Mouse (Mus musculus) gonadal fat pad, adult 2 months (tissue): Measurements from ENCODE around the gene Mlf2. TPM values are rescaled to one million over a fixed set of nuclear protein-coding genes. Genes with fewer than 3 reads are reported as not detected.
"Not testable (repeated sequence)": the region's sequence is repeated elsewhere in the genome, so short reads cannot be mapped to it uniquely, and the experiment has no call there.

Experiments used
- DNase-seq: peaks from one replicate; pipeline ENCODE4 v3.0.0-alpha.2; 2012; ENCODE audit warnings: low read depth
- polyA plus RNA-seq: library from polyadenylated mRNA; depleted of rRNA; stranded (reverse); fragments of >200 nt; gene quantifications from 2 replicates; pipeline ENCODE4 v1.2.3, GENCODE M21; 2012; rRNA removed

Mlf2 gene
- polyA plus RNA-seq = 363 and 367 TPM in 2 replicates

DNA sequence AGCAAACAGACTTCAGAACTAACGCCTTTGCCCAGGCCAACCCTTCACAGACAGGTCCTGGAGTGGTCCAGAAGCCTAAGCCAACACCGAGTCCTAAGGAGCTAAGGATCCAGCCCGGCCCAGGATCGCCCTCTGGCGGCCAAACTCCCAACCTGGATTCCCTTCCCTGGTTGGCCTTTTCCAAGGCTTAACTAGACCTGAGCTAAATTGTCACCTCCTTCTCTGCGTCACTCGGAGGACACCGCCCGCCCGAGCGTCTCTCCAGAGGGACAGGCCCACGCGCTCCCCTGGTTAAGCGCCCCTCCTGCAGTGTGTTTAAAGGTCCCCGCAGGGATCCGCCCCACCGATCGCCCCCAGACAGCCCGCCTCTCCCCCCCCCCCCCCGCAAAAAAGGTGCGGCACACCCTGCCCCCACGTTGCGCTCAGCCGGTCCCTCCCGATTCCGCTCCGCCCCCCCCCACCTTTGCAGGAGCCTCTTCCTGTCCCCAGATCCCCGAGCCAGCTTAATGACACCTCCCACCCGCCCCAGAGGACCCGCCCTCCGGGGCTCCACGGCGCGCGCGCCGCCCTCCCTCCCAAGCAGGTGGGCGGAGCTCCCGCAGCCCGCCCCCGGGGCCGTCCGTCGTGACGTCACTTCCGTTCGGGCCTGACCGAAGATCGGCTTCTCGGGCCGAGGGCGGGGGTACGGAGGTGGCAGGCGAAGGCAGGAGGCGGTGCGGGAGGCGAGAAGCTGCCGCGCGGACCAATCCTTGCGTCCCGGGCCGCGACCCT, at the start of gene Mlf2:
TSS of gene Mlf2 (plus strand) at position 633 of the 771 bp plus-strand sequence.
- DNase-seq = peak; percentile 89

DNA sequence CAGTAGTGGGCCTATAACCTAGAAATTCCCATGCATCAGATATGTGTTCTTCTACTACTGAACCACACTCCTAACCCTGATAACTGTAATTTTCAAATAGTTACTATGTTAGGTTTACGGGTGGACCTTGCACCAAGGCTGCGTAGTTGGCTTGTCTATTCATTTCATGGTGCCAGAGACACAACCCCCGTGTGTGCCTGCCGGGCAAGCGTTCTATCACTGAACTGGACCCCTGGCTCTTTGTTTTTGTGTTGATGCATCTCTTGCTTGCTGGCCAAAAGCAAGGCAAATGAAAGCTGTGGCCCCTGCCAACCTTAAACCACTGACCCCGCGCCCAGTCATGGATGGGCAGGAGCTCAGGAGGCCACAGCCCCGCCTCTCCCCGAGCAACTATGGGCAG, 49.4 kb upstream of the Mlf2 start:
- DNase-seq = no peak

DNA sequence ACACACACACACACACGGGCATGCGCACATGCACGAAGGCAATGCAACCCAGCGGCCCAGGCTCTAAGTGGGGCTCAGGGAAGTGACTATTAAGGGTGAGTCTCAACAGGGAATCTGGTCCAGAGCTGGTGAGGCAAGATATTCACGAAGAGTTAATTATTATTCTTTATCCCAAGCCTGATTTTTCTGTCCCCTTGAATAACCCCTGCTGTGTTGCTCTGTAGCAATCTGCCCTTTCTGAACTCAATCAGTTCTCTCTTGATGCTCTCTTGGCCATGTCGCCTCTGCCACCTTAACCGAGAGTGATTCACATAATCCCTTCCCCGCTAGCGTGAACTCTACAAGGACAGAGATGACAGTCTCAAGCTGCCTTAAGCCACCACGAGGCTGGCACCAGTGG, 47.8 kb upstream of the Mlf2 start:
- DNase-seq = no peak

DNA sequence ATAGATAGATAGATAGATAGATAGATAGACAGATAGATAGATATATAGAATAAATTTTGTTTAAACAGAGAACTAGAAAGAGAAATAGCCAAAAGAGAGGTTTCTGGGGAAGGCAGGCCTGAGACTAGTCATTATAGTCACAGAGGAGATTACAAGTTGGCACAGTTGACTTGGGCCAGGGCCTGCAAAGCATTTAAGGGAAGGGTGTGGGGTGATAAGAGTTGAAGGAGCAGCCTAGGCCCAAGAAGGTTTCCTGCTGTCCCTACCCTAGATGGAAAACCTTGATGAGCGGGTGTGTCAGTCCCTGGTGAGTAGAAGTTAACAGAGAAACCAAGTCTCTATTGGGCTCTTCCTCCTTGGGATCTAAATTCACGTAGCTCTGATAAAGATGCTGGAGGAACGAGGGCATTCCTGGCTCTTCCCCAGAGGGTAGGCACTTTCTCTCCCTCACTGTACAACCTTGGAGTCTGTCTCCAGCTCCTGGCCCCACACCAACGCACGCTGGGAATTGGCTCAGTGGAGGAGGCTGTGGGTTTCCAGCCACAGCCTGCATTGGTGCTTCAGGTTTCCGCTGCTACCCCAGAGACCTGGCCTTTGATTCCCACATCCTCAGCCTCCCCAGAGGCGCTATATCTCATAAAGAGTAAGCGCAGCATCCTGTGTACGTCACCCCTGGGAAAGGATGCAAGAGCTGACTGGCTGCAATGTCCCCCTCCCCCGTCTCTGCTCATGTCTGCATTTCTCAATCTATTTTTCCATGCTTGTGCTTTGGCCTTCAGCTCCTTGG, 46.3 kb upstream of the Mlf2 start:
- DNase-seq = no peak

DNA sequence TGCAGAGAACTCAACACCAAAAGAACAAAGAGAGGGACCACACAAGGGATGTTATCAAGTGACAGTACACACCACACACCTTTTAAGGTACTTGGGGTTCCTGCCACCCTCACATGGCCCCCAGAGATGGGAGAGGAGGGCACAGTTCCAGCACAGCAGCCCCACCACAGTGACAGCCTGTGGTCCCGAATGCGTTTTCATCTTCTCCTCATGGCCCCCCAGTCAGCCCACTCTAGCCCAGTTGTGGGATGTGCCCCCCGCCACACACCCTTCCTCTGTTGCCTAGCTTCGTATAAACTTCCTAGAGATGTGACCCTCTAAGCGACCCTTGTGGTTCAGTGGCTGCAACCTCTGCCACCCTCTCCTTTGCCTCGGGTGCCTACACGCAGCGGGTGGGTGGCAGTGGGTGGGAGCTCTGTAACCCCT, 45.2 kb upstream of the Mlf2 start:
- no peak for DNase-seq

DNA sequence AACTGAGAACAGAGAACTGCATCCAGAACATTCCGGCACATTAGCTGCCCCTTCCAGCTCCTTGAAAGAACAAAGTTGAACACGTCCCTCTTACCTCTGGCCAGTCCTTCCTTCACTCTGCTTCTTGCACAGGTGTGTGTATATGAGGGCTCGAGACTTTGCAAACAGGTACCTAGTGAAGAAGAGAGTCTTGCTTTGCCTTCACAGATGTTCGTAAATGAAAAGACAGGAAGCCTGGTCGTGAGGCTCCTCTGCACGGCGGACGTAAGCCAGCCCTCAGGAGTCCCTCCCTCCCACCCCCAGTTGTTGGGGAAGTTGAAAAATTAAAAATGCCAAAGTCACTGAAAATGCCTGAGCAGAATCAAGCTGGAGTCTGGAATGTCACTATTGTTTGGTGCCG, 43.2 kb upstream of the Mlf2 start, which contains the start of gene Cd4:
TSS of gene Cd4 (minus strand) at position 236 of the 400 bp plus-strand sequence.
- DNase-seq = no peak

DNA sequence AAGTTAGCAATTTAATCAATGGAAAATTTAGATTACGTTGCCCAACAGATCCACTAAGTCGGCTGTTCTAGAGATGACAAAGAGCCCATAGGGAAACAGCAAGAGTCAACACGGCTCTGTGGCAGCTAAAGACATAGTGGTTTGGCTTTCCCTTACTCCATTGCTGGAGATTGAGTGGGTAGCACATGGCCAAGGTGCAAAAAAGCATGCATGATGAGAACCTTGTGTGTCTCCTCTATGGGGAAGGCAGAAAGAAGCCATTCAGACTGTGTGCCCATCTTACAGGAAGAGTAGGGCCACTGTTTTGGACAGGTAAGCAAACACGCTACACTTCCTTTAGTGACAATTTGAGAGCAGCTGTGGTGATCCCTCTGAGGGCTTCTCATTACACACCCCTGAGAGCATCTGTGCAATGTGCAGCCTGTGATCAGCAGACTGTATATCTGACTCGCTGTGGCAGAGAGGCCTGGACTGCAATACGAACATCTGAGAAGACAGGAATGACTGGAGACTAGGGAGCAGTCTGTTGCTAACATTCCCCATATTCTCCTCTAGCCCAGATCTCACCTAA, 42.5 kb upstream of the Mlf2 start:
- no peak for DNase-seq

DNA sequence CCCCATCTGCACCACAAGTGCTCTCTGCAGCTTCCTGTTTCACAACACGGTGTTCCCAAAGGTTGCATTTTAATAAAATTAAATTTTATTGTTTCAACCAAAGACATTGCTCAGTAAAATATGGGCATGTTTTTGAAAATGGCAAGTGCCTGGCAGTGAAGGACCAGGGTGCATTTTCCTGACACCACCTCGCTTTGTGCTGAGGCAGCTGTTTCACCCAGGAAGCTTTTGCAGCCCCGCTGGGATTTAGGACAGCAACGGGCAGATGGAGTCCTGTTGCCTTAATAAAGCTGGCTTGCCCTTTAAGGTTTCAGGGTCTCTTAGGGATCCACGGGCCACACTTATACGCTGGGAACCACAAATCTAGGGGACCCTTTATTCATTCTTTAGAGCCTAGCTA, 40.2 kb upstream of the Mlf2 start:
- no peak for DNase-seq

DNA sequence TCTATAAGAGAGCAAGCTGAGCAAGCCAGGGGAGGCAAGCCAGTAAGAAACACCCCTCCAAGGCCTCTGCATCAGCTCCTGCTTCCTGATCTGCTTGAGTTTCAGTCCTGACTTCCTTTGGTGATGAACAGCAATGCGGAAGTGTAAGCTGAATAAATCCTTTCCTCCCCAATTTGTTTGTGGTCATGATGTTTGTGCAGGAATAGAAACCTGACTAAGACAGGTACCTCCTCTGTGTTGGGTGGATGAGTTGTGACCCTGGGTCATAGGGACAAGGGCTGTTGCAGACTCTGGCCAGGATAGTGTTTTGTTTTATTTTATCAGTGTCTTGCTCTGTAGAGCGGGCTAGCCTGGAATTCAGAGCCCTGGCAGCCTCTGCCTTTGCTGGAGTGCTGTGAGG, 37.1 kb upstream of the Mlf2 start:
- not testable (repeated sequence) for DNase-seq

DNA sequence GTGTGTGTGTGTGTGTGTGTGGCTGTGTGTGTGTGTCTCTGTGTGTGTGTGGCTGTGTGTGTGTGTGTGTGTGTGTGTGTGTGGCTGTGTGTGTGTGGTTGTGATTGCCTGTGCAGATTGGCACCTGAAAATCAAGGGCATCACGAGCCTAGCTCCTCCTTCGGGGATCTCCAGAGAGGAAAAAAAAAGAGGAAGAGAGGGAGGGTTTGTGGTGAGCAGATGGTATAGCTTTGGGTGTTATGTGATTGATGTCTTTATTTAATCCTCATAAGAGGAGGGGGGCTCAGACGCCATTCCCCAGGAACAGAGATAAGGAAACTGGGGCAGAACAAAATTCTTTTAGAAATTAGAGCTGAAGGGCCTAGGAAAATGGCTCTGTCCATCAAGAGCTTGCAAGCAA, 32.8 kb upstream of the Mlf2 start:
- no peak for DNase-seq

DNA sequence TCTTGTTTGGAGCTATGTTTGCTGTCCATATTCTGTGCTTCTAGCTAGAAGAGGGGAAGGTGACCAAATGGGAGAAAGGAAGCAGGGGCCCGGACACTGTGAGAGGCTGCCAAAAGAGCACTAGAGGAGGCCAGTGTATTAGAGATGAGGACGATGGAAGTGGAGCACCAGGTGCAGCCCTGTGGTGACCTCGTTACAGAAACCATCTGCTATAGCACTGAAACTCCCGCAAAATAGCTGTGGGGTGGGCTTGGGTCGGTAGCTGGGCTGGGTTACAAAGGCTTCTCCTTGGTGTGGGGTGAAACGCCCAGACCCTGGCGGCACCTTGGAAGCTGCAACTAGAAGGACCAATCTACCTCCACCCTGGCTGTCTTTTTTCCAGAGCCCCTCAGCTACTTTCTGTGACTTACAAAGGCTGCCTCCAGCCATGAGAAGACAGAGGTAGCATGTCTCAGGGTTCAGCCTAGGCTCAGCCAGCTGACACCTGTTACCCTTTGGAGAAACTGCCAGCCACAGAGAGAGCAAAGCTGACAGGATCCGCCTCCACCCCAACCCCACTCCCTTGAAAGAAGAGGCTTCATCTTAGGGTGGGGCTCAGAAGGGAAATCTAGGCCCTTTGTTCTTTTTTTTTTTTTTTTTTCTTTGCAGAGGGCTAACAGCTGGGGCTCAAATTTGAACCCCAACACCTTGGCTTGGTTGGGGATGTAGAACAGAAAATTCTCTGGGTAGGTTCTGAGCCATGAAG, 31.0 kb upstream of the Mlf2 start:
- DNase-seq = no peak

DNA sequence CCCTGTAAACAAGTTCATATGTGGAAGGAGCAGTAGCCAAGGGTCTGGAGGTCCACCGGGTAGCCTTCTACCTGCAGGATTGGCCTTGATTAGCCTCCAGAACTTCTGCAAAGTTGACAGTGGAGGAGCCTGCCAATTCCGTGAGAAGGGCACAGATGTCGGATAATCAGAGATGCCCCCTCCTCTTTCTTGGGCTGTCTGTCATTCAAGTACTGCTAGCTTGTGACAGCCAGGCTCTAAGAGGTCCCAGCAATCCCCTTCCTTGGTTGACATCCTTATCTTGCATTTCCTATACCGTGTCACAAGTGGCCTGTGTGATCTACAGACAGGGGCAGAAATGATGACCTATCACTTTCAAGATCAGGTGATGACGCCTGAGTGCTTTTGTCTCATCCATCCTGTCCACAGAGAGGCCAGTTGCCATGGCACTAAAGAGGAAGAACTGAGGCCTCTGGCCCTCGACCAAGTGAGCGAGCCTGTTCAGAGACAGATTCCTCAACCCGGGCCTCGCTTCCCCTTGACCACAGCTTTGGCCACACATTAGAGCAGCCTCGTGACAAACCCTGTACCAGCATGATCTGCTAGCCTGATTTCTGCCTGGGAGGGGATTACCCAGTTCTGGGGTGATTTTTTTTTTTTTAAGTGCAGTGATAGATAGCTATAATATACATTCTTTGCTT, 30.2 kb upstream of the Mlf2 start:
- no peak for DNase-seq

DNA sequence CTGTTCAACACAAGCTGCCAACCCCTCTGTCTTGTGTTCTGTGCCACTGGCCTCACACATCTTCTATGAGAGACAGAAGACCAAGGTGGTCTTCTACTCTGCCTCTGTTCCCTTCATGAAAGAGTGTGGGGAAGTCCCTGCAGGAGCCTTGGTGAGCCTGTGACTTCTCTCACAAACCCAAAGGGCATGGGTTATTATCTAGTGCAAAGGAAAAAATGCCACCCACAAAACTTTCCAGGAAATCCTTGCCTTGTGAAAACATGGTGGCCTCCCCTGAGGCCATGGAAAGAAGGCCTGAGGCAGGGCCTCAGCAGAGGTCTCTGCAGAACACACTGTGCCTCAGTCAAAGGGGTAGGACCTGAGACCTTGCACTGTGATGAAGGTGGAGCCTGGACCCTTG, 29.3 kb upstream of the Mlf2 start:
- DNase-seq = no peak

DNA sequence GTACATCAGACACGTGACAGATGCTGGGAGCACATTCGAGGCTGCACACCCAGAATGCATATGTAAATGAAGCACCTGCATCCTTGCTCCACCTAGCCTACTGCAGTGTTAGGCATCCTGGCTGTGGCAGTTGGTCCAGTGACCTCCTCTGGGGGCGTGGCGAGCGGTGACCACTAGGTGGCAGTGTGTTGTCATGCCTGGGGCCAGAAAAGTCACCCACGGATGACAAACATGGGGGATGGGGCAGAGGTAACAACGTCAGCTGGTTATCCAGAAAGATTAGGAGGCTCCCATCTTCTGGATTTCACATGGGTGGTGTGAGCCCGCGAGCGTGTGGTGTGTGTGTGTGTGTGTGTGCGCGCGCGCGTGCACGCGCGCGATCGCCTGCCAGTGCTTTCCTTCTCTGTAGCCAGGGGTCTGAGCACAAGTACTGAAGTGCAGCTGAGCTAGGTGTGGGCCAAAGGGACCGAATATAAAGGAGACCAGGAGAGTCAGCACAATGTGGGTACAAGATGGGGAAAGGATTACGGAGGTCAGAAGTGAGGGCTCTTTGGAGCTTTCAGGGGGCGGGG, 27.5 kb upstream of the Mlf2 start:
- no peak for DNase-seq

DNA sequence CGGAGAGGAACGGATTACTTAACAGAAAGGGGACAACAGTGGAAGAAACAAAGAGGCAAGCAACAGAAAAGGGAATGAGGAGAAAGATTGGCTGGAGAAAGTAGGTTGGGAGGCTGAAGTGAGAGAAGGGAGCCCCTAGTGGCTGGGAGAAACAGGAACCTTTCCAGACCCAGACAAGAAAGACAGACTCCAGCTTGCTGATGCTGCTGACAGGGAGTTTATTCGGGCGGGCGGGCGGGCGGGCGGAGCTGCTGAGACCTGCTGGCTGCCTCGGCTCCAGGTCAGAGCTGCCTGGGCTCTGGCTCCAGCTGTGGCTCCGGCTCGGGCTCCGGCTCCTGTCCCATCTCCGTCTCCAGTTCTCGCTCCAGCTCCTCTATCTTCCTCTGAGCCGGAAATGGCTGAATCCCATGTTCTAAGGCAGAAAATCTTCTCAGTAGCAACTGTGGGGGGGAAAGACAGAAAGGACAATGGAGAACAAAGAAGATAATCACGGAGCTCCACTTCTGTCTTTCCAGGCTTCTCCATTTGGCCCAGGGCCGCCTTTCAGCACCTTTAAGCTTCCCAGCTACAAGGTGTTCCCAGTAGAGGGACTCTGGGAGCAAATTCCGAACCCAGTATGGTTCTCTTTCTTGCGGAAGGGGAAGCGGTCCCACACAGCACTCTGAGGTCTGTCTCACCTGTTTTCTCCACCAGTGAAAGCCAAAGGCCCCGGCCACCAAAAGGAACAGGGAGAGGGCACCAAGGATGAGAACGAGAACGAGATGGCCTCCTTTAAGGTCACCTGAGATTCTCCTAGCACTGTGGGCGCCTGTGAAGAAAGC, 26.8 kb upstream of the Mlf2 start:
- no peak for DNase-seq

DNA sequence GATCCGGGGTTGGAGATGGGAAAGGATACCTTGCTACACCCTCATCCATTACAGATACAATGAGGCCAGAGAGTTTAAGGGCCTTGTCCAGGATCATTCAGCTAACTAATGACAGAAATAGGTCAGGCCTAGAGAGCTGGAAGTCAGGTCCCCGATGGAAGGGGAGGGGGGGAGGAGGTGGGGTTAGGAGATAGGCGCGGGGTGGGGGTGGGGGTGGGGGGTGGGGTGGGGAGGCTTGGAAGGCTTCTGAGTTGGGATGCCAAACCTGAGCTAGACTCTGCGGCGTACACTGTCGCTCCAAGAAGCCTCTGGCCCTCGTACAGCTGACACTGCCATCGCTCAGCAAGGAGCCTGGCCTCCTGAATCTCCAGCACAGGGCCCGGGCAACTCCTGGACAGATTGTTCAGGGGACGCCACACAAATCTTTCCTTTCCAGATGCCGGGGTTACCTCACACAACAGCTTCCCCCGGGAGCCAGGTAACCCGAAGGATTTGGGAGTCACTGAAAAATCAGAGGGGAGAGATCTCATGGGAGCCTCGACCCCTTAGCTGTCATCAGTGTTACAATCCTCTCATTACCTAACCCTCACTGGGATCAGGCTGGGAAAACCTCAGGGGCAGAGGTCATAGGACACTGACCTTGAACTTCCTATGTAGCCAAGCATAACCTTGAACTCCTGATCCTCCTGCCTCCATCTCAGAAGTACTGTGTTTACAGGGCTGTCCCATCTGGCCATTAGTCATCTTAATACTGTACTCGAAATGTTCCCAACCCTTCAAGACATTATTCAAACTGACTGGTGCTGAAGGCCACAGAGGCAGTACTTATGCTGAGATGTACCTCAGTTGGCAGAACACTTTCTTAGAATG, 26.0 kb upstream of the Mlf2 start:
- DNase-seq = no peak

DNA sequence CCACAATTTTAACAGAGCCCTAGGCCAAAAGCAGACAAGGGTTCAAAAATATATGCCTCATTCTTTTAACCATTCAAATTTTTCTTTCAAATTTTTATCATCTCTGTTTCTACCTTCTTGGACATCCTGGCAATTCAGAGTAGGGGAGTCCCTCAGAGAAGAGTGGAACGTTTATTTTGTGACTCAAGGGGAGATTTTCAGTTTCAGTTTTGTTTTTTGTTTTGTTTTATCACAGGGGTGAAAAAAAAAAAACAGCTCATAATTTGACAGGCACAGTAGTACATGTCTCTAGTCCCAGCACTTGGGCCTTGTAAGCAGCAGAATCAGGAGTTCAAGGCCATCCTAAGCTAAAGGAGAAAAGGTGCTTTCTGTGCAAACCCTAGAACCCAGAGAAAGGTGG, 23.4 kb upstream of the Mlf2 start:
- DNase-seq = no peak

DNA sequence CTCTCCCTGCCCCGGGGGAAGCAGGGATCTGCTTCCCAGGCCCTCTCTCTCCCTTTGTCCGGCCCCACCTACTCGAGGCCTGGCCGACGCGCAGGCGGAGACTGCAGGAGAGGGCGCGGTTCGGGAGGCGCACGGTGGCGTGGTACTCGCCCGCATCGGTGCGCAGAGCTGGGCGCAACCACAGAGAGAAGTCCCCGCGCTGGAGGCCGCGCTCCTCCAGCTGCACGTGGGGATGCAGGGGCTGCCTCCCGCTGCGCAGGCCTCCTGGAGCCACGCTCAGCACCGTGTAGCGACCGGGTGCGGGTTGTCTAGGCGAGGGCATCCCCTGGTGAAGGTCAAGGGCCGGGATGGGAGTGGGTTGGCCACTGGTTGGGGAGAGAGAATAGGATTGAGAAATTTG, 21.2 kb upstream of the Mlf2 start:
- no peak for DNase-seq

DNA sequence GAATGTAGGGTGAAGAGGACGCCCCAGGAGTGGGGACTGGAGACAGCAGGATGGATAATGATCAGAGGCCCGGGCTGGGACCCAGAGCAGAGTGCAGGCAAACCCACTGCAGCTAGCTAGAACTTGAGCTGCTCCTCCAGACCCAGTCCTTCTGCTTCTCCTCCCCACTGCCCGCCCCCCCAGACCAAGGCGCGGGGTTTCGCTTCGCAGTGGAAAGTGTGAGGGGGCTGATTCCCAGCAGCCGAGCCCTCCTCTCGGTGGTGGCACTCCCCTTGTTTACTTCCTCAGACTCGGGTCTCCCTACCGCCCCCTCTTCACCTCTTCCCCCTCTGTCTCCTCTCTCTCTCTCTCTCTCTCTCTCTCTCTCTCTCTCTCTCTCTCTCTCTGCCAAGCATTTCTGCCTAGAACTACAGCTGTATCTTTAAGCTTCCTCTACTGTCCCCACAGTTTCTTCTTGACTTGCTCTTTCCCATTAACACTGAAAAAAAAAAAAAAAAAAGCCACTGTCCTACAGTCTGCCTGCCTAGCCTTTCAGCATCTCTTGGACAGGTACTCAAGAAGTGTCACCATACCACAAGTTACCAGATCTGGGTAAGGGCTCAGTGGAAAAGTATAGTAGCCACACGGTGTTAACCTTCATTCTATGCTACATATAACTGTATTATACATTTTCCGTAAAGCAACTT, 19.5 kb upstream of the Mlf2 start, which contains the start of gene Lag3:
TSS of gene Lag3 (minus strand) at position 173 of the 686 bp plus-strand sequence.
- no peak for DNase-seq
